8 mouse cellular contexts compared by ENCODE assay signal in the genomic region with DNA sequence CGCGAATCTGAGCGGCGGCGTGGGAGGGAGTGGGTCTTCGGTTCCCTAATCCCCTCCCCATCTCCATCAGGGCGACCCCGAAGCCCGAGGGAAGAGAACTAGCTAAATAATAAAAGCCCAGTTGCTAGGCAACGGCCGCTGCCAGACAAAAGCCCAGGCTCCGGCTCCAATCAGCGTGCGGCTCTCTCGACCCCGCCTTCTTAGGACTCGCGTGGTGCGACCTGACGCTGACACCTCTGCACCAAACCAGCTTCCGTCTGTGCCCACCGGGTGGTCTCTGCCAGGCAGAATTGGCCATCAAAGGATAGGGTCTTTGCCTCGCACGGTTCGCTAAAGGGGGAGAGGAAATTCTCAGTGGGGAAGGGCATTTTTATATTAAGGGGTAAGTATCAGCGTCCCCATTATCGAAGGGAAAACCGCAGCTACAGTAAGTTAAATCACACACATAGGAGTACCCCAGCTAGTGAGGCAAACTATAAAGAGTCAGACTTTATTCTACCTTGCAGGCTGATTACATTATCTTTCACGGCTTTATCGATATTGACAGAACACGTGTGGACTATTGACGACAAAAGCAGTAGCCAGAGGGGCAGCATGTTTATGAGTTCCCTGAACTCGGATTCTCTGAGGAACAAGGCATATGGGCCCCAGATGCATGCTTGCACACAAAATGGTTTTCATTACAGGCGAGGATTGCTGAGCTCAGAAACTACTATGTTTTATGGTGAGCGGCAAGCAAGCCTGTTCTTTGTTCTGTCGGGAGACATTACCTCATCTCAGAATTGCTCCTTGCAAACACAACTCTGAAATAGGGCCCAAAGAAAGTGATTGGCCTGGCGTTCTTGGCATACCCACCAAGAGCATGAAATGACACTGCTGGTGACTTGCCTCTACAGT. TPM values are rescaled to one million over a fixed set of nuclear protein-coding genes. Genes with fewer than 3 reads are reported as not detected.
DNase-seq lines count a peak whose midpoint lies in the region; ATAC-seq lines count a peak whose summit lies in the region.

Bcar3 (plus strand) TSS at position 183 of the 897 bp plus-strand sequence.

- H3K27me3 ChIP-seq in hindbrain, embryonic 11.5 days (ENCODE audit: control insufficient read depth, insufficient read depth, low read length): no peaks in the 10 kb centered on the region
- no peaks in the 10 kb centered on the region for H3K27me3 ChIP-seq in lung, embryonic 16.5 days (ENCODE audit: control insufficient read depth, insufficient read depth, low read depth, low read length)

- H3K9me3 ChIP-seq in hindbrain, embryonic 11.5 days (ENCODE audit: control insufficient read depth, low read length): no peaks in the 10 kb centered on the region
- H3K9me3 ChIP-seq in lung, embryonic 16.5 days (ENCODE audit: control insufficient read depth, low read length): no peaks in the 10 kb centered on the region

- peak; percentile 88 for ATAC-seq in hindbrain, embryonic 11.5 days (ENCODE audit: low FRiP score)
- peak; percentile 68 for ATAC-seq in lung, embryonic 16.5 days (ENCODE audit: low read depth)

- peak within 1 kb of the TSS; percentile 96 for H3K9ac ChIP-seq in hindbrain, embryonic 11.5 days (ENCODE audit: low read depth, low read length)
- H3K9ac ChIP-seq in lung, embryonic 16.5 days (ENCODE audit: low read length): peak within 1 kb of the TSS; percentile 88

- H3K4me3 ChIP-seq in hindbrain, embryonic 11.5 days (ENCODE audit: low read depth, low read length): peak within 1 kb of the TSS; percentile 81
- peak within 1 kb of the TSS; percentile 85 for H3K4me3 ChIP-seq in lung, embryonic 16.5 days (ENCODE audit: low read length)

- peak; percentile 85 for DNase-seq in Muller cell, postnatal 12 days (ENCODE audit: inconsistent ontology term)
- DNase-seq in cerebellum, adult 8-10 months: peak; percentile 89
- peak; percentile 92 to 93 for DNase-seq in frontal cortex, postnatal 10 days (ENCODE audit: low spot score in 2 of 2)
- peak; percentile 96 for DNase-seq in hindbrain, embryonic 11.5 days (ENCODE audit: low spot score)
- DNase-seq in layer of hippocampus, adult 9-11 months: peak; percentile 97
- peak; percentile 83 for DNase-seq in ovary, postnatal 10 days (ENCODE audit: low spot score)
- DNase-seq in thymus, postnatal 0 days (ENCODE audit: low spot score): peak; percentile 94

- peak within 1 kb of the TSS; percentile 63 for H3K4me2 ChIP-seq in hindbrain, embryonic 11.5 days (replicated peaks; ENCODE audit: low read depth, low read length)
- peak within 1 kb of the TSS; percentile 59 for H3K4me2 ChIP-seq in lung, embryonic 16.5 days (ENCODE audit: low read depth, low read length)

- H3K36me3 ChIP-seq in hindbrain, embryonic 11.5 days (ENCODE audit: control insufficient read depth, insufficient read depth, low read length): no peaks in the 10 kb centered on the region
- no peaks in the 10 kb centered on the region for H3K36me3 ChIP-seq in lung, embryonic 16.5 days (ENCODE audit: control insufficient read depth, insufficient read depth, low read length)

- H3K27ac ChIP-seq in hindbrain, embryonic 11.5 days (ENCODE audit: low read depth, low read length): peak within 1 kb of the TSS; percentile 99
- peak within 1 kb of the TSS; percentile 93 for H3K27ac ChIP-seq in lung, embryonic 16.5 days (ENCODE audit: low read length)

- 5% methylated on average over 37 of the region's 37 CpGs for WGBS in hindbrain, embryonic 11.5 days
- WGBS in lung, embryonic 16.5 days: 7% methylated on average over 35 of the region's 37 CpGs

- H3K4me1 ChIP-seq in hindbrain, embryonic 11.5 days (replicated peaks; ENCODE audit: control insufficient read depth, insufficient read depth, low read length): no peaks in the 10 kb centered on the region
- peaks cover 9% of the 10 kb centered on the region for H3K4me1 ChIP-seq in lung, embryonic 16.5 days (replicated peaks; ENCODE audit: control insufficient read depth, insufficient read depth, low read length)

RNA-seq across cellular contexts. Expression of gene Bcar3, which starts in this region (rescaled TPM):
- 6.7 and 8.4 TPM in 2 replicates for polyA plus RNA-seq in hindbrain, embryonic 11.5 days (2014; fragmentation: Nextera tagmentation; extraction: Ambion mirVana)
- polyA plus RNA-seq in lung, embryonic 16.5 days (2015; fragmentation: Nextera tagmentation; extraction: Ambion mirVana): 14.8 and 16.9 TPM in 2 replicates
- polyA plus RNA-seq in thymus, postnatal 0 days (2015; fragmentation: Nextera tagmentation; extraction: Ambion mirVana): 4.5 and 5.3 TPM in 2 replicates

Comparison
In these comparisons a context has a peak if more than half of its experiments do, and no peak if none do; other contexts are left out.
1. Peak in every context shown above with its lines: DNase-seq, ATAC-seq, H3K4me3 ChIP-seq and H3K27ac ChIP-seq.